Mouse (Mus musculus): Measurements from ENCODE around the gene Mgat4e.

DNA sequence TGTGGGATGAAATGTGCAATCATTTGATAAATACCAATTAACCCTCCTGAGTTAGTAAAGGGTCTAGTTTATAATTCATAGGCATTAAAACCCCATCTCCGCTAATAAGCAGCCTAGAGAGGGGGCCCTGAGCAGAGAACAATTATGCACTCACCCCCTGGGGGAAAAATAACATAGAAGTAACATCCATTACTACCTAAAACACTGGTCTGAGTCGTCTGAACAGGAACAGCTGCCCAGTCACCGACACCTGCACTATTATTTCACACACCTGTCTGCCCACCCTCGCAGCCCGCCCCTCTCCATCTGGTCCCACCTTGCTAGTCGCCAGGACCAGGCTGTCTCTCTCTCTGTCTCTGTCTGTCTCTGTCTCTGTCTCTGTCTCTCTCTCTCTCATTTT lies 36.9 kb downstream of the Mgat4e start:
- no peak for TF ChIP-seq CTCF (IDR thresholded peaks at IDR 0.05 in 2 of 3, conservative IDR thresholded peaks at IDR 0.05 in 1 of 3; ENCODE audit: control insufficient read depth in 1 of 3, insufficient read depth in 1 of 3, low read depth in 2 of 3, low read length in 3 of 3, poor library complexity in 1 of 3, severe bottlenecking in 1 of 3)
- TF ChIP-seq USF1 (IDR thresholded peaks at IDR 0.05; ENCODE audit: low read depth, low read length) = no peak
- TF ChIP-seq CHD1 (IDR thresholded peaks at IDR 0.05; ENCODE audit: low read depth, low read length) = no peak
- no peak for TF ChIP-seq TAL1 (IDR thresholded peaks at IDR 0.05; ENCODE audit: low read length)
- TF ChIP-seq E2F4 (IDR thresholded peaks at IDR 0.05; ENCODE audit: borderline replicate concordance, low read depth, low read length) = no peak
- no peak for TF ChIP-seq BHLHE40 (IDR thresholded peaks at IDR 0.05; ENCODE audit: borderline replicate concordance, low read depth, low read length)
- no peak for TF ChIP-seq EP300 (IDR thresholded peaks at IDR 0.05; ENCODE audit: low read depth in 1 of 2, low read length in 2 of 2)
- TF ChIP-seq POLR2A (IDR thresholded peaks at IDR 0.05; ENCODE audit: control insufficient read depth in 1 of 2, insufficient read depth in 1 of 2, low read depth in 1 of 2, low read length in 2 of 2, poor library complexity in 1 of 2) = no peak
- no peak for TF ChIP-seq GABPA (IDR thresholded peaks at IDR 0.05; ENCODE audit: low read depth, low read length)
- no peak for TF ChIP-seq ZMIZ1 (IDR thresholded peaks at IDR 0.05; ENCODE audit: low read depth, low read length)
- no peak for TF ChIP-seq RCOR1 (IDR thresholded peaks at IDR 0.05; ENCODE audit: low read depth, low read length)
- TF ChIP-seq GATA1 (IDR thresholded peaks at IDR 0.05; ENCODE audit: low read depth, low read length) = no peak
- TF ChIP-seq ZNF384 (IDR thresholded peaks at IDR 0.05; ENCODE audit: low read depth, low read length) = no peak

All from MEL (cell line).